Mouse (Mus musculus): ENCODE measurements around the gene Vmn2r20. TPM values are rescaled to one million over a fixed set of nuclear protein-coding genes. Genes with fewer than 3 reads are reported as not detected.
"Not testable (repeated sequence)": the region's sequence is repeated elsewhere in the genome, so short reads cannot be mapped to it uniquely, and the experiment has no call there.

Vmn2r20 gene
- total RNA-seq (2021) = not detected

DNA sequence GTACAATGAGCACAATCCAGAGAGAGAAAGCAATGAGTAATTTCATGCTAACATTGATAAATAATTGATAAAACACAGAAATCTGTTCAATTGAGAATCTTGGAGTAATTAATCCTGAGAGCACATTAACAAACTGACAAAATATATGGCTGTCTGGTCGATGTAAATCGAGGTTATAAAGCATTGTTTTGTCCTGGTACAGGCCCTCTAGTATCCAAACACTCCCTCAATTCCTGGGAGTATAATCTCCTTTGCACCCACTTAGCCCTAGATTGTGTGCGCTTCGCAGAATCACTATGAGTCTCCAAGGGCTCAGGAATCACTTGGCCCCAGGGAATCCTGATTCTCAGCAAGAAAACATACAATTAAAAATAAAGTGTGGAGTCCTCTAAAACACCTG, at the start of gene Vmn2r20:
TSS of gene Vmn2r20 (minus strand) at position 101 of the 400 bp plus-strand sequence.
- intact Hi-C loops (cut with DNase I); DNase-seq: not testable (repeated sequence)

DNA sequence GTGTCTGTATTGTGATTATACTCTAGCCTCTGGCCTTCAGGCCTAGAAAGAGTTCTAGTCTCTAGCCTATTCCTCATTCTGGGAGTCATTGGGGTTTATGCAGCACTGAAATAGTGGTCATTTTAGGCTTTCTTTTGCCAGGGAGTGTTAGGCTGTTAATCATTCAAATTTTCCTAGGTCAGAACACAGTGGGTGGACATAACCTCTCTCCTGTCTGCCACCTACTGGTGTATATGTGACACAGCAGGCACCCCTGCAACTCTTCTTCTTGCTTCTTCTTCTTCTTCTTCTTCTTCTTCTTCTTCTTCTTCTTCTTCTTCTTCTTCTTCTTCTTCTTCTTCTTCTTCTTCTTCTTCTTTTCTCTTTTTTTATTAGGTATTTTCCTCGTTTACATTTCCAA, 6.5 kb upstream of the Vmn2r20 start:
- DNase-seq; intact Hi-C loops (cut with DNase I): not testable (repeated sequence)

DNA sequence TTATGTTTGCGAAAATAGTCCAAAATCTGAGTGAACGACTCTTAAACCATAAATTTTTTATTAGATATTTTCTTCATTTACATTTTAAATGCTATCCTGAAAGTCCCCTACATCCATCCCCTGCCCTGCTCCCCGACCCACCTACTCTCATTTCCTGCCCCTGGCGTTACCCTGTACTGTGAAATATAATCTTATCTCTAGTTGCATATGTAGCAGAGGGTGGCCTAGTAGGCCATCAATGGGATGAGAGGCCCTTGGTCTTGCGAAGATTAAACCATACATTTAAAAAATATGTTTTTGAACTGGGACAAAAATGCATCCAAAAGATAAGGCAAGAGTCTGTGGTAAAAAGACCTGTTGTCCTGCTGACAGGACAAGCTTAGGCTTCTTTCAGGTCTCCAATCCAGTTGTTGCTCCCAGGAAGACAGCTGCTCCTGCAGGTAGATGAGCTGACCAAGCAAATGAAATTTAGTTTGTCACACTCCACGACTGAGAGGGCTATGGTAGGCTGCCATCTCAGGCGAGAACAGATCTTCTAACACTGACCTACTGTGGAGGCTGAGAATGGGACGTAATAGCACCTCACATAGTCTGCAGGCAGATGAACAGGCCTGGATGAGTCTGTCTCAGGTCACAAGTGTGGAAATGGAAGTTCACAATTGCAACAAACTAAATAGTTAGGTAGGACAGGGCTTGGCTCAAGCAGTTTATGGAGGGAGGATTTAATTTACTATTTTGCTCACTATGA, 10.8 kb downstream of the Vmn2r20 start:
- intact Hi-C loops (cut with DNase I); DNase-seq: not testable (repeated sequence)

DNA sequence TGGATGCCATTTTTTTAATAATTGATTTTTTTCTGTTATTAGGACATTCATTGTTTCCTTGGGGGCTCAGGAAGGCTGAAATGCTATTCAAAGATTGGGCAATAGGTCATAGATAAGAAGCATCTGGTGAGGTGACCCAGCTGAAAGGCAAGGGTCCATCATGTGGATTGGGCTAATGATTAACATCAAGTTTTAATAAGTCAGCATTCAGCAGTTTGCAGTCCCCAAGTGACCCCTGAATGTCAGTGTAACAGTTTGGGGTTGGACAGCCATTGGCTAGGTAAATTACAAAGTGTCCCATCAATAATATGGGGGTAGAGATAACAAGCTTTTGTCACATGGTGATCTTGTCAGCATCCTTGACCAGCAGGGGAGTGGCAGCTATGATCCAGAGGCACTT, 29.1 kb downstream of the Vmn2r20 start:
- intact Hi-C loops (cut with DNase I); DNase-seq: not testable (repeated sequence)

DNA sequence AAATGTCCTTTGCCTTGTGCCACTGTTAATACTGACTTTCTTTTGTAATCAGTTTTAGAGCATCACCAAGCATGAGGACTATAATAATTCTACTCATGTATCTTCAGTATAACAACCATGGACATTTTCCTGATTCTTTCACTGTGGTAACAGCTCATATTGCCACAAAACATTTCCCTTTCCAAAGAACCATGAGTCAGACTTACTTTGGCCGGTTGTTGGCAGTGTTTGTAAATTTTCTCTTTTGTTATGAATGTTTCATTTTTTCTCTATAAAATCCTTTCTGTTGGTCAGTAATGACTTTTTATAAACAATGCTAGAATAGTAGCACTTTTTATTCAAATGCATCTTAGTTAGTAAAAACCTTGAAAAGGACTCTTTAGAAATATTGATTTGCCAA, 71.8 kb downstream of the Vmn2r20 start:
- intact Hi-C loops (cut with DNase I) = no loop called here
- DNase-seq = no peak

DNA sequence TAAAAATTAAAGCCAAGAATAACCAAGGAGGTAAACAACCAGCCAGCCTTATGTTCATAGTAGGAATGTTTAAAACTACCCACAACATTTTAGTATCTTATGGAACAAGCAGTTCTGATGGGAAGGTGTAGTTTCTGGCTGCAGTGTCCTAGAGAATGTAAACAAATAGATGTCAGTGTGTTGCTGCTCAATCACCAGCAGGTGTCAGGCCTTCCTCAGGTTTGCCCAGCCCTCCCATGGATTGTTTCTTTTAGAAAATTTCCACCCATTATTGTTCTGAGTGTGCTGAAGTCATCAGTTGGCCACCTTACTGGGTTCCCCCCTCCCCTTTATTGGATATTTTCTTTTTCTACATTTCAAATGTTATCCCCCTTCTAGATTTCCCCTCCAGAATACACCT, 77.8 kb downstream of the Vmn2r20 start:
- DNase-seq = no peak
- intact Hi-C loops (cut with DNase I) = no loop called here

DNA sequence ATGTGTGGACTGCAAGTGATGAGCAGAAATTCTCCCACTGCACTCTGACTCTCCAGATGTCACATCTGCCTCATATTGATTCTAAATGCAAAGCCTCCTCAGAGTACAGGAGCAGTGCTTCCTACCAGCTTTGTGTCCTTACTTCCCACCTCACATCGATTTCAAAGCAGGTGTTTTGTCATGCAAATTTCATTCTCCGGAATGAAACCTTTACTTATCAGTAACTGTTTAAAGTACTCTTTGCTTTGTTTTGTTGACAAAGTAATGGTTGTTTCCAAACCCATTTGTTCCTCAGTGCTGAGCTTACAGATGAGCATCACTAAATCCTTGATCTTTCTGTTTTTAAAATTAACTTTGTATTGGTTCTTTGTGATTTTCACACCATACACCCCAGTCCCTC, 85.4 kb downstream of the Vmn2r20 start:
- DNase-seq = no peak
- intact Hi-C loops (cut with DNase I) = no loop called here

Other genes starting within 250 kb of the Vmn2r20 start
- not detected for gene Clec4b2, start 245.2 kb downstream of the Vmn2r20 start, total RNA-seq (2021)
- 1 to 10 TPM; 1.1 TPM for gene Clec4n, start 188.3 kb downstream of the Vmn2r20 start, total RNA-seq (2021)
- under 1 TPM in 1 of 2 experiments, not detected in 1; 0.45 TPM for gene Clec4d, start 156.0 kb downstream of the Vmn2r20 start, total RNA-seq (2021)
- under 1 TPM in 1 of 2 experiments, not detected in 1; 0.34 TPM for gene Clec4e, start 128.2 kb downstream of the Vmn2r20 start, total RNA-seq (2021)
- gene Vmn2r19, start 109.8 kb downstream of the Vmn2r20 start, total RNA-seq (2021) = not detected
- not detected for gene Vmn2r21, start 115.3 kb upstream of the Vmn2r20 start, total RNA-seq (2021)
- not detected for gene Vmn2r22, start 232.6 kb upstream of the Vmn2r20 start, total RNA-seq (2021)

Measured in heart, postnatal 10 days (tissue).